Mouse (Mus musculus): ENCODE measurements around the gene Elovl6. TPM values are rescaled to one million over a fixed set of nuclear protein-coding genes. Genes with fewer than 3 reads are reported as not detected.
A peak's percentile ranks its signal among the peaks of the same experiment; 100 is the strongest.

Elovl6 gene
- polyA plus RNA-seq, 1 experiment from 2014 or later, result 40.5 TPM

DNA sequence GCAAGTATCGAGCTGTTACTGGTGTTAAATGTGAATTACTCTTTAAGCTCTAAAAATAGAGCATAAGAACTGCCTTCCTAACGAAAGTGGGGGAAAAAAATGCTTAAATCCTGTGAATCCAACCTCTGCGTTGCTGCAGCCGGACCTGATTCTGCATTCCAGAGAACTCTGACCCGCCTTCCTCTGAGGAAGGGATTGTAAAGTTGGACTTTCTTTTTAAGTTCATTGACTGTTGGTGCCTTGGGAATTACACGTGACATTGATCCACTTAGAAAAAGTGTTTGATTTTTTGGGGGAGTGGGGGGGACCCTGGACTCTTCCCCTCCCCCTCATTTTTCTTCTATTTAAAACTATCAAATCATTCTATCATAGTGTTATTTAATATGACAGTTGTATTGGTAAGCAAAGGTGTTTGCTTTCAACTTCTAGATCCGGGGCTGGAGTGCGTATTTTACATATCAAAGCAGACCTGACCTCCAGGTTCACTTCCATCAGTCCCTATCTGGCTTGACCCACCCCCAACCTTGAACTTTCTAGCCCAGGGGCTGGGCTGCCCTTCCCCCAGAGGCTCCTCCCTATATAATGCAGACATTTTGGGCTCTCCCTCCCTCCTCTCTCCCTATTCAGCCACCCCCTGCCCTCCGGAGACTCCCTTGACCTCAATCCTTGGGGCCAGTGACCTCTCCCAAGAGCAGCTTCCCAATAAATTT lies 19.6 kb downstream of the Elovl6 start:
- Histone ChIP-seq H3K9me3 (ENCODE audit: low read length) (no peaks in the 10 kb centered on the region), H3K27ac (ENCODE audit: low read length) (peak overlapping the region; percentile 34; the same call in 1 of the 2 replicates), H3K9ac (replicated peaks; ENCODE audit: low read length) (no peak overlapping the region), H3K36me3 (ENCODE audit: insufficient read depth, low read length) (no peaks in the 10 kb centered on the region), H3K4me3 (ENCODE audit: low read length) (no peak overlapping the region), H3K4me1 (ENCODE audit: insufficient read depth, low read length) (peaks cover 45% of the 10 kb centered on the region), H3K4me2 (replicated peaks; ENCODE audit: low read depth, low read length) (no peak overlapping the region), H3K27me3 (ENCODE audit: insufficient read depth, low read length) (no peaks in the 10 kb centered on the region)
- 47% methylated on average over 9 of the region's 9 CpGs for WGBS
- no peak for ATAC-seq (ENCODE audit: low FRiP score, low TSS enrichment)

DNA sequence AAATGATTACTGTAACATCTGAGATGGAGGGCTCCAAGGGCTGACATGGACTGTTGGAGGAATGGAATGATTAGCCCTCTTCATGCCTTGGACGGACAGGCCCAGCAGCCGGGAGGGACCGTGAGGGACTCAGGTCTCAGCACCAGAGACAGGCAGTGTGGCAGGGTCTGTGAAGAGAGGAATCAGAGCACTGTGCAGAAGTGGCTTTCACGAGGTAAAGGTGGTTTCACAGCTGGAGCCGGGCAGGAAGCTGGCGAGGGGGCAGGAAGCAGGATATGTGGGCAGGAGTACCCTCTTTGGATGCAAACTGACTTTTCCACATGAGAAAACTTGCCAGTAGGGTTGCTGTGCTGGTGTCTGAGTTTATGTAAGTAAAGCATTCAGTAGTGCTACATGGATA lies 20.2 kb downstream of the Elovl6 start:
- Histone ChIP-seq H3K9me3 (ENCODE audit: low read length) (no peaks in the 10 kb centered on the region), H3K4me1 (ENCODE audit: insufficient read depth, low read length) (peaks cover 48% of the 10 kb centered on the region), H3K9ac (replicated peaks; ENCODE audit: low read length) (0 out of 2 replicates have a peak overlapping the region, but pooled peaks have one; percentile 35), H3K27me3 (ENCODE audit: insufficient read depth, low read length) (no peaks in the 10 kb centered on the region), H3K27ac (ENCODE audit: low read length) (peak overlapping the region; percentile 31; the same call in 1 of the 2 replicates), H3K4me2 (replicated peaks; ENCODE audit: low read depth, low read length) (no peak overlapping the region), H3K36me3 (ENCODE audit: insufficient read depth, low read length) (no peaks in the 10 kb centered on the region), H3K4me3 (ENCODE audit: low read length) (no peak overlapping the region)
- no peak for ATAC-seq (ENCODE audit: low FRiP score, low TSS enrichment)
- 54% methylated on average over 6 of the region's 6 CpGs for WGBS

DNA sequence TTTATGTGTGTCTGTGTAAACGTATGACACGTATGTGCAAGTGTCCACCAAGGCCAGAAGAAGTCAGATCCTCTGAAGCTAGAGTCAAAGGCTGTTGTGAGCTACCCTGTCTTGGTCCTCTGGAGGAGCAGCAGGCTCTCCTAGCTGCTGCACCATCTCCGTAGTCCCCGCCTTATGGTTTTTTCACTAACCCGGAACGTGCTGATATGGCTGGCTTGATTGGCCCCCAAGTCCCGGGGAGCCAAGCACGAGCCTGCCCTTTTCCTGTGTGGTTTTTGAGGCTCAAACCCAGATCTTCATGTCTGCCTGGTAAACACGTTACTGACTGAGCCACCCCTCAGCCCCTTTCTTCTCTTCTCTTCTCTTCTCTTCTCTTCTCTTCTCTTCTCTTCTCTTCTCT lies 21.0 kb downstream of the Elovl6 start:
- 78% methylated on average over 9 of the region's 9 CpGs for WGBS
- H3K27me3 ChIP-seq (ENCODE audit: insufficient read depth, low read length), result no peaks in the 10 kb centered on the region
- no peak overlapping the region for H3K4me2 ChIP-seq (replicated peaks; ENCODE audit: low read depth, low read length)
- 0 out of 2 replicates have a peak overlapping the region, but pooled peaks have one; percentile 15 for H3K27ac ChIP-seq (ENCODE audit: low read length)
- no peak overlapping the region for H3K4me3 ChIP-seq (ENCODE audit: low read length)
- H3K9ac ChIP-seq (replicated peaks; ENCODE audit: low read length), result no peak overlapping the region
- H3K9me3 ChIP-seq (ENCODE audit: low read length), result no peaks in the 10 kb centered on the region
- ATAC-seq (ENCODE audit: low FRiP score, low TSS enrichment), result no peak
- H3K4me1 ChIP-seq (ENCODE audit: insufficient read depth, low read length), result peaks cover 50% of the 10 kb centered on the region
- no peaks in the 10 kb centered on the region for H3K36me3 ChIP-seq (ENCODE audit: insufficient read depth, low read length)

DNA sequence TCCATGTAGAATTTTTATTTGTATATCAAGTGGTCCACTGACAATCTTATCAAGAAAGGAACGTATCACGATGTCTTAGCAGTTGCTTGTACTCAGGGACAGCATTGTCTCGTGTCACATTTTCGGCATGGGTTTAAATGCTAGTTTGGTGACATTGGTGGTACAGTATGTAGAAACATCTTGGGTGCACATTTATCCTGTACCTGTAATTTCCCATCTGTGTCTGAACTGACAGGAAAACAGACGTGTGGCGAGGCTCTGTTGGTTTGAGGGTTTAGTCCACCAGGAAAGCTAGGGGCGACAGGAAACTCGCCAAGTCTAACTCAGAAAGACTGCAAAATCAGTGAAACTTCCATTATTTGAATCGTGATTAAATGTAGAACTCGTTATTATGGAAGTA lies 21.5 kb downstream of the Elovl6 start:
- Histone ChIP-seq H3K9ac (replicated peaks; ENCODE audit: low read length) (no peak overlapping the region), H3K27me3 (ENCODE audit: insufficient read depth, low read length) (no peaks in the 10 kb centered on the region), H3K9me3 (ENCODE audit: low read length) (no peaks in the 10 kb centered on the region), H3K4me2 (replicated peaks; ENCODE audit: low read depth, low read length) (no peak overlapping the region), H3K4me3 (ENCODE audit: low read length) (no peak overlapping the region), H3K27ac (ENCODE audit: low read length) (peak overlapping the region; percentile 81; the same call in 1 of the 2 replicates), H3K4me1 (ENCODE audit: insufficient read depth, low read length) (peaks cover 55% of the 10 kb centered on the region), H3K36me3 (ENCODE audit: insufficient read depth, low read length) (no peaks in the 10 kb centered on the region)
- ATAC-seq (ENCODE audit: low FRiP score, low TSS enrichment), result no peak
- 89% methylated on average over 10 of the region's 10 CpGs for WGBS

DNA sequence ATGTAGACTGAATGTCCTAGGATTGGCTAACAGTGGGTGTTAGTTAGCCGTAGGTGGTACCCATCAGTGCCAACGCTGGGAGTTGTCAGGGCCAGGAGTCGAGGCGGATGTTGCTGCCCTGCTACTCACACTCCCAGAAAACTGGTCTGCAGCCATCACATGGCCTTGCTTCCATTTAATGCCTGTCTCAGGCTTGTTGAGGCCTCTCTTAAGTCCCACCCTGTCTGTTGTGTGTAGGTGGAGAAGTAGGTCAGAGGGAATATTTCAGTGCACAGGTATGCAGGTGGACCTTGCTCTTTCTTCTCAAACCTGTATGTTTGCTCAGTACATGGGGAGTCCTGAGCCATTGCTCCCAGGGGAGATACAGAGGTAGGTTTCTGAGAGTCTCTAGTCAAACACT lies 22.3 kb downstream of the Elovl6 start:
- no peak overlapping the region for H3K9ac ChIP-seq (replicated peaks; ENCODE audit: low read length)
- H3K9me3 ChIP-seq (ENCODE audit: low read length), result no peaks in the 10 kb centered on the region
- no peak overlapping the region for H3K4me2 ChIP-seq (replicated peaks; ENCODE audit: low read depth, low read length)
- H3K27ac ChIP-seq (ENCODE audit: low read length), result peak overlapping the region; percentile 81
- WGBS, result 67% methylated on average over 4 of the region's 4 CpGs
- ATAC-seq (ENCODE audit: low FRiP score, low TSS enrichment), result peak; percentile 95
- no peaks in the 10 kb centered on the region for H3K27me3 ChIP-seq (ENCODE audit: insufficient read depth, low read length)
- no peak overlapping the region for H3K4me3 ChIP-seq (ENCODE audit: low read length)
- H3K4me1 ChIP-seq (ENCODE audit: insufficient read depth, low read length), result peaks cover 50% of the 10 kb centered on the region
- H3K36me3 ChIP-seq (ENCODE audit: insufficient read depth, low read length), result no peaks in the 10 kb centered on the region

DNA sequence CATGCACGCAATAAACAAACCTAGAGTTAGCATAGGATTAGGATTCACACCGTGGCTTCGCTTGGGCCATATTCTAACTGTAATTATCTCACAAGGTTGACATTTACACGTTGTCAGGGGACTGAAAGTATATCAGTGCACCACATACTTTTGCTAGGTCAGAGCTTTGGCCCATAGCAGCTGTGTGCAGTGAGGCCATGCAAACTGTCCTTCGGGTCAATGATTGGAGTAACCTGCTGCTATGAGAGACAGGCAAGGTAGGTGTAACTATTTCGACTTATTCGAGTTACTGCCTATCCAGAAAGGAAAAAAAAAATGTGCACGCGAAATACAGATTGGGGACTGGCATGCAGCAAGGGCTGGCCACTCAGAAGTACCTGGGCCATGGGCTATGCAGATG lies 24.9 kb downstream of the Elovl6 start:
- Histone ChIP-seq H3K9ac (replicated peaks; ENCODE audit: low read length) (no peak overlapping the region), H3K27me3 (ENCODE audit: insufficient read depth, low read length) (no peaks in the 10 kb centered on the region), H3K36me3 (ENCODE audit: insufficient read depth, low read length) (peaks cover 5% of the 10 kb centered on the region; the same call in 1 of the 2 replicates), H3K4me2 (replicated peaks; ENCODE audit: low read depth, low read length) (no peak overlapping the region), H3K9me3 (ENCODE audit: low read length) (no peaks in the 10 kb centered on the region), H3K4me3 (ENCODE audit: low read length) (no peak overlapping the region), H3K27ac (ENCODE audit: low read length) (peak overlapping the region; percentile 75), H3K4me1 (ENCODE audit: insufficient read depth, low read length) (peaks cover 35% of the 10 kb centered on the region)
- ATAC-seq (ENCODE audit: low FRiP score, low TSS enrichment), result no peak
- 61% methylated on average over 9 of the region's 9 CpGs for WGBS

DNA sequence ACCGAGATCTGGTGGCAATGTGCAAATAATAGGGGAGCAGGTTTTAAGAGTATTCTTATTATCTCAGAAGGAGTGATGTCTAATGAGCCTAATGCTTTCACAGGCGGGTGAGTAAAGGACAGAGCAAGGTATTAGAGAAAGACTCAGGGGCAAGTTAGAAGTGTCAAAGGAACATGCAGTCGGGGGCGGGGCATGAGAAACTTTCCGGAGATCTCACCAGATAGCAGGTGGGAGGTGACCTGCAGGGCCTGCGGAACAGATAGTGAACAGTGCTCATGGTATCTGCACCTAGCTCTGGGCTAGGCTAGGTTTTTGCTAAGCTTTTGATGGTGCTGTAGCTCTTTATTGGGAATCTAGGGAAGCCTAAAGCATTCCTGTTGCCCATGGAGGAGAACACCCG lies 25.4 kb downstream of the Elovl6 start:
- Histone ChIP-seq H3K36me3 (ENCODE audit: insufficient read depth, low read length) (peaks cover 5% of the 10 kb centered on the region; the same call in 1 of the 2 replicates), H3K4me2 (replicated peaks; ENCODE audit: low read depth, low read length) (no peak overlapping the region), H3K9ac (replicated peaks; ENCODE audit: low read length) (no peak overlapping the region), H3K27ac (ENCODE audit: low read length) (peak overlapping the region; percentile 75), H3K4me3 (ENCODE audit: low read length) (no peak overlapping the region), H3K27me3 (ENCODE audit: insufficient read depth, low read length) (no peaks in the 10 kb centered on the region), H3K4me1 (ENCODE audit: insufficient read depth, low read length) (peaks cover 31% of the 10 kb centered on the region), H3K9me3 (ENCODE audit: low read length) (no peaks in the 10 kb centered on the region)
- no peak for ATAC-seq (ENCODE audit: low FRiP score, low TSS enrichment)
- 74% methylated on average over 7 of the region's 7 CpGs for WGBS

DNA sequence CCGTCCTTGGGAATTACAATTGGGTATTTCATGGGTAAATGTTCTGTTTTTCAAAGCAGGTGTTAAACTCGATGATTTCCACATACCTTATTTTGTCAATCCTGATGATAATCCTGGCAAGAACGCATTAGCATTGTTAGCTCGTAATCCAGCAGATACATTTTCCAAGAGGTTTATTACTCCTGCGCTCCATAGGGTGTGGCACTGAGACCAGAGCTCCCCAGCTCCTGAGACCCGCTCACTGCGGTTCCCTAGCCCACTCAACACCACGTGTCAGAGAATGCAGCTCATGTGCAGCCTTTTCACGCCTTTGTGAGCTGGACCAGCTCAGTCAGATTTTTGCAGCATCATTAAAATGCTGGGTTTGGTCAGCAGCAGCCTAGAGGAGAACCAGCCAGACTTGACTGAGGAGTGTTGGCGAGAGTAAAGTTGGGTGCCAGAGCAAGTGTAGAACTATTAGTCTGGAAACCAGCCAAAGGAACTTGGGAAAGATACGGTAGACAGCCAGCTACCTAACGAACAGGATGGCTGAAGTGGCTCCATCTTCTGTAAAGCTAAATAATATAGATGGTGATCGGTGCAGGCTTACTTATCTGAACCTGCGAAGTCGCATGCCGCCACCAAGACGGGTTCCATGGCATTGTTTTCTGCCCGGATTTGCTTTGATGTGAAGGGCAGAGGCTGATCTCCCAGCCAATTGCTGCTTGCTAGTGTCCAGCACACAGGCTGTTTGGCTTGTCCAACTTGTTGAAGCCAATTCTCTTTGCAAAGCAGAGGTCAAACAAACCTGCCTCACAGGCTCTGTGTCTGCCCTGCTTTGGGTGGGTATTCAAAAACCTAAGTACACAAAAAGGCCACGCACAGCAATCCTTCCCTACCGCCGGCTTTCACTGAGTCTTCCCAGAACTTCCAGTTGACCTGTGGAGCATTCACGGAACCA lies 26.1 kb downstream of the Elovl6 start:
- no peaks in the 10 kb centered on the region for H3K27me3 ChIP-seq (ENCODE audit: insufficient read depth, low read length)
- 85% methylated on average over 22 of the region's 22 CpGs for WGBS
- H3K4me3 ChIP-seq (ENCODE audit: low read length), result no peak overlapping the region
- peaks cover 5% of the 10 kb centered on the region; the same call in 1 of the 2 replicates for H3K36me3 ChIP-seq (ENCODE audit: insufficient read depth, low read length)
- ATAC-seq (ENCODE audit: low FRiP score, low TSS enrichment), result peak; percentile 47; the same call in 1 of the 2 replicates
- peaks cover 25% of the 10 kb centered on the region for H3K4me1 ChIP-seq (ENCODE audit: insufficient read depth, low read length)
- H3K4me2 ChIP-seq (replicated peaks; ENCODE audit: low read depth, low read length), result no peak overlapping the region
- peak overlapping the region; percentile 67 for H3K27ac ChIP-seq (ENCODE audit: low read length)
- no peak overlapping the region for H3K9ac ChIP-seq (replicated peaks; ENCODE audit: low read length)
- no peaks in the 10 kb centered on the region for H3K9me3 ChIP-seq (ENCODE audit: low read length)

DNA sequence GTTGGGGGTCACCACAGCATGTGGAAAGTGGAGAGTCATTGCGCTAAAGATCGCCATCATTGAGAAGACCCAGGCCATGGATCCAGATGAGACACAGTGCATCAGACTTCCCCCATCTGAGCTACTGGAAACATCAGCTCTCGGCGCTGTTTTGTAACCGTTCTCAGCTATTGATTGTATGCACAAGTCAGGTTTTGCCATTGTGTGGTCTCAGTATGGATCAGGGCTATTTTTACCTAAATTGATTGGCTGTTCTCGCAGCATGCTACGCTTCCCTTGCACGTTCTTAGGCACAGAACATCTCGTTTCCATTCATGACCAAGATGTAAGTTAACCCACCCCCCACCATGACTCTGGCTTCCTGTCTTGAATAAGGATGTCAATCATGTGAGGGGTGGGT lies 27.9 kb downstream of the Elovl6 start:
- H3K9me3 ChIP-seq (ENCODE audit: low read length), result peaks cover 3% of the 10 kb centered on the region; the same call in 1 of the 2 replicates
- peaks cover 24% of the 10 kb centered on the region for H3K4me1 ChIP-seq (ENCODE audit: insufficient read depth, low read length)
- ATAC-seq (ENCODE audit: low FRiP score, low TSS enrichment), result no peak
- H3K9ac ChIP-seq (replicated peaks; ENCODE audit: low read length), result no peak overlapping the region
- H3K27me3 ChIP-seq (ENCODE audit: insufficient read depth, low read length), result no peaks in the 10 kb centered on the region
- WGBS, result 92% methylated on average over 9 of the region's 9 CpGs
- H3K27ac ChIP-seq (ENCODE audit: low read length), result no peak overlapping the region
- peaks cover 8% of the 10 kb centered on the region for H3K36me3 ChIP-seq (ENCODE audit: insufficient read depth, low read length)
- H3K4me3 ChIP-seq (ENCODE audit: low read length), result no peak overlapping the region
- no peak overlapping the region for H3K4me2 ChIP-seq (replicated peaks; ENCODE audit: low read depth, low read length)
